In the genomic region with DNA sequence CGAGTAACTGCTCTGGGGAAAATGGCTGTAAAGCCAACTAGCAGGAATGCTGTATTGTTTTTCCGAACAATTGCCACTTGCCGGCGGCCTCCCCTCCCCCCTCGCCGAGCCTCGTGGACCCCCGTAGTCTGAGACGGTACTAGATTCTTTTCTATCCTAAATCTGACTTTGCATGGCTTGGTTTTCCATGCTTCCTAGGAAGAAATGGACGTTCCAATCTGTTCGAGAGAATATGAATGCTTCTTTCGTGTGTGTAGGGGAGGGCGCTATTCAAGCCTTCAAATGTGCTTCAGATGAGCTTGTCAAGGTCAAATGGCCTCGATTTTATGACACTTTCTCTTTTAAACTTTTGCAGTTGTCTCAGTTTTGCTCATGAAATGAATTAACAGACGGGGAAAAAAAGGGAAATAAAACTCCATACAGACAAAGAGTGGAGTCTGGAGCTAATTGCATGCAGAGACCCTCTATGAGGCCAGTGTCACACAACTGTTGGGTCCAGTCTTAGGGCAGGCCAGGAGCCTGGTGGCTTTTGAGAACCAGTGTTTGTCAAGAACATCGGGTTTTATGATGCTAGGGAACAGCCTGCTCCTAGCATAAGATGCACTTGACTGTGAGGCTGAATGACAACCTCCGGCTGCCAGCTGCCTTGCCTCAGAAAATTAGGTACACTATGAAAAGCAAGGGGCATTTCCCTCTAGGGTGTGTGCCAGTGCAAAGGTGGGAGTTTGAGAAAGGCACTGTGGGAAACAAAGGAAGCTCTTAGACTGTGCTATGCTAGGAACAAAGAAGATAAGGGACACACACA, we compare ENCODE assay signal across 8 mouse cellular contexts. TPM values are rescaled to one million over a fixed set of nuclear protein-coding genes. Genes with fewer than 3 reads are reported as not detected.
DNase-seq lines count a peak whose midpoint lies in the region; ATAC-seq and TF ChIP-seq lines count a peak whose summit lies in the region.

No protein-coding gene starts in this region.

- H3K4me3 ChIP-seq in intestine, postnatal 0 days (ENCODE audit: low read depth, low read length), result peak overlapping the region; percentile 95
- H3K4me3 ChIP-seq in macrophage (ENCODE audit: inconsistent target), result peak overlapping the region; percentile 70

- H3K4me2 ChIP-seq in intestine, postnatal 0 days (replicated peaks; ENCODE audit: low read depth), result peak overlapping the region; percentile 85

- H3K79me2 ChIP-seq in macrophage (ENCODE audit: inconsistent target), result peaks cover 37% of the 10 kb centered on the region

- H3K27ac ChIP-seq in intestine, postnatal 0 days (ENCODE audit: low read depth, low read length), result peak overlapping the region; percentile 99
- peak overlapping the region; percentile 92 for H3K27ac ChIP-seq in macrophage

- peak; percentile 24 for ATAC-seq in erythroblast, adult 5-6 weeks (replicated peaks; ENCODE audit: low FRiP score, poor library complexity, severe bottlenecking)
- no peak for ATAC-seq in intestine, postnatal 0 days

- intact Hi-C loops in left cerebral cortex, postnatal 14 days (cut with DNase I), result no loop called here
- intact Hi-C loops in left cerebral cortex, postnatal 10 days (cut with DNase I), result no loop called here

- H3K9ac ChIP-seq in intestine, postnatal 0 days (ENCODE audit: low read depth, low read length), result peak overlapping the region; percentile 96

- 0 out of 2 replicates have a peak, but pooled peaks cover 2% of the 10 kb centered on the region for H3K4me1 ChIP-seq in intestine, postnatal 0 days (replicated peaks; ENCODE audit: control insufficient read depth, insufficient read depth, low read length)

- peak; percentile 37 to 51 for DNase-seq in left cerebral cortex, postnatal 14 days (ENCODE audit: low spot score in 2 of 2)
- DNase-seq in left cerebral cortex, postnatal 10 days (ENCODE audit: extremely low spot score in 1 of 2, low spot score in 2 of 2), result no peak
- DNase-seq in Muller cell, postnatal 12 days (ENCODE audit: inconsistent ontology term), result peak; percentile 46
- DNase-seq in thymus, postnatal 10 days (ENCODE audit: low spot score in 2 of 2), result peak; percentile 13 to 20
- no peak for DNase-seq in adrenal gland, postnatal 25 days

- no peaks in the 10 kb centered on the region for H3K27me3 ChIP-seq in intestine, postnatal 0 days (replicated peaks; ENCODE audit: control insufficient read depth, insufficient read depth, low read length)

- WGBS in intestine, postnatal 0 days, result 5% methylated on average over 17 of the region's 17 CpGs
- WGBS in macrophage (ENCODE audit: missing documents), result 6% methylated on average over 17 of the region's 17 CpGs

- no peaks in the 10 kb centered on the region for H3K9me3 ChIP-seq in intestine, postnatal 0 days (ENCODE audit: control insufficient read depth)

- H3K36me3 ChIP-seq in intestine, postnatal 0 days (ENCODE audit: control insufficient read depth, insufficient read depth), result peaks cover 15% of the 10 kb centered on the region
- peaks cover 20% of the 10 kb centered on the region for H3K36me3 ChIP-seq in macrophage (ENCODE audit: inconsistent target)

- TF ChIP-seq CTCF in intestine, postnatal 0 days (IDR thresholded peaks at IDR 0.05; ENCODE audit: low read depth), result no peak

RNA-seq across cellular contexts. Expression of gene Mat2a, which starts 1.0 kb away (rescaled TPM):
- total RNA-seq in left cerebral cortex, postnatal 14 days (2021), result 100 to 1,000 TPM; 170 to 173 TPM
- total RNA-seq in left cerebral cortex, postnatal 10 days (2021), result 100 to 1,000 TPM; 158 to 195 TPM
- total RNA-seq in erythroblast, adult 5-6 weeks (2015; ENCODE audit: low replicate concordance), result 77.8 and 93.8 TPM in 2 replicates
- 44.9 and 67.3 TPM in 2 replicates for total RNA-seq in erythroblast, adult 5-6 weeks (2017; ENCODE audit: low replicate concordance)
- polyA plus RNA-seq in intestine, postnatal 0 days (2015; fragmentation: Nextera tagmentation; extraction: Ambion mirVana), result 120 and 128 TPM in 2 replicates
- 100 to 1,000 TPM in 23 of 26 experiments, 10 to 100 TPM in 3; 80.9 to 247 (median 175) TPM for total RNA-seq in macrophage (2018; cell fraction: chromatin; rRNA removed)
- total RNA-seq in macrophage (2018; cell fraction: cytosol; rRNA removed), result 100 to 1,000 TPM in 15 of 26 experiments, 10 to 100 TPM in 11; 76.7 to 136 (median 102) TPM
- total RNA-seq in macrophage (2018; cell fraction: nucleus; rRNA removed), result 100 to 1,000 TPM; 126 to 581 (median 189) TPM
- polyA plus RNA-seq in macrophage (2018), result 97.5 to 182 TPM (median 98.5 TPM) in 3 replicates
- total RNA-seq in adrenal gland, postnatal 25 days (2021), result 199 and 214 TPM in 2 replicates

RNA-seq across cellular contexts. Expression of gene Ggcx, which starts 26.3 kb away (rescaled TPM):
- 10 to 100 TPM; 22.3 to 23.1 TPM for total RNA-seq in left cerebral cortex, postnatal 14 days (2021)
- total RNA-seq in left cerebral cortex, postnatal 10 days (2021), result 10 to 100 TPM; 19.8 to 21.1 TPM
- total RNA-seq in erythroblast, adult 5-6 weeks (2015; ENCODE audit: low replicate concordance), result 1.3 and 5.0 TPM in 2 replicates
- total RNA-seq in erythroblast, adult 5-6 weeks (2017; ENCODE audit: low replicate concordance), result 0.85 and 2.1 TPM in 2 replicates
- polyA plus RNA-seq in intestine, postnatal 0 days (2015; fragmentation: Nextera tagmentation; extraction: Ambion mirVana), result 6.2 and 6.8 TPM in 2 replicates
- 10 to 100 TPM in 21 of 26 experiments, 1 to 10 TPM in 5; 5.1 to 62.6 (median 26.9) TPM for total RNA-seq in macrophage (2018; cell fraction: chromatin; rRNA removed)
- total RNA-seq in macrophage (2018; cell fraction: cytosol; rRNA removed), result 10 to 100 TPM in 4 of 26 experiments, 1 to 10 TPM in 22; 4.2 to 12.9 (median 7.6) TPM
- 10 to 100 TPM in 21 of 26 experiments, 1 to 10 TPM in 5; 7.0 to 39.7 (median 20.7) TPM for total RNA-seq in macrophage (2018; cell fraction: nucleus; rRNA removed)
- 7.0 to 9.8 TPM (median 7.8 TPM) in 3 replicates for polyA plus RNA-seq in macrophage (2018)
- total RNA-seq in adrenal gland, postnatal 25 days (2021), result 52.5 and 56.9 TPM in 2 replicates

RNA-seq across cellular contexts. Expression of gene Vamp8, which starts 49.9 kb away (rescaled TPM):
- 10 to 100 TPM in 1 of 2 experiments, 1 to 10 TPM in 1; 9.6 to 11.0 TPM for total RNA-seq in left cerebral cortex, postnatal 14 days (2021)
- total RNA-seq in left cerebral cortex, postnatal 10 days (2021), result 1 to 10 TPM; 8.1 to 9.4 TPM
- 68.5 and 70.1 TPM in 2 replicates for total RNA-seq in erythroblast, adult 5-6 weeks (2015; ENCODE audit: low replicate concordance)
- total RNA-seq in erythroblast, adult 5-6 weeks (2017; ENCODE audit: low replicate concordance), result 91.4 and 102 TPM in 2 replicates
- polyA plus RNA-seq in intestine, postnatal 0 days (2015; fragmentation: Nextera tagmentation; extraction: Ambion mirVana), result 450 and 453 TPM in 2 replicates
- 100 to 1,000 TPM in 10 of 26 experiments, 10 to 100 TPM in 16; 16.9 to 163 (median 75.1) TPM for total RNA-seq in macrophage (2018; cell fraction: chromatin; rRNA removed)
- 100 to 1,000 TPM; 200 to 428 (median 318) TPM for total RNA-seq in macrophage (2018; cell fraction: cytosol; rRNA removed)
- 100 to 1,000 TPM in 14 of 26 experiments, 10 to 100 TPM in 12; 43.4 to 251 (median 145) TPM for total RNA-seq in macrophage (2018; cell fraction: nucleus; rRNA removed)
- polyA plus RNA-seq in macrophage (2018), result 344 to 401 TPM (median 347 TPM) in 3 replicates
- total RNA-seq in adrenal gland, postnatal 25 days (2021), result 117 and 154 TPM in 2 replicates

Comparison
In these comparisons a context has a peak if more than half of its experiments do, and no peak if none do; other contexts are left out.
1. DNase-seq: peak in left cerebral cortex, postnatal 14 days (2 of 2), Muller cell, postnatal 12 days (single experiment) and thymus, postnatal 10 days (2 of 2); none in left cerebral cortex, postnatal 10 days (0 of 2) and adrenal gland, postnatal 25 days (single experiment).